Mouse (Mus musculus) cerebellum, adult (tissue): ENCODE results near the gene Clcnkb.

ENCODE experiments used
- ATAC-seq: cut with Nextera tagmentation; 2 replicates; pipeline ENCODE4 v1.9.2; 2017; ENCODE audit warnings: mild to moderate bottlenecking, moderate library complexity, mixed read lengths; ENCODE audit not compliant: insufficient number of reproducible peaks, low FRiP score, low TSS enrichment

Gene Clcnkb

GRCm38 (mm10) chr4:141365126-141365525 is 50.7 kb downstream of the Clcnkb start:
- ATAC-seq, result no peak

- ATAC-seq, result peak; percentile 46; the same call in 1 of the 2 replicates
Measured at GRCm38 (mm10) chr4:141362937-141363548, 52.8 kb downstream of the Clcnkb start.

GRCm38 (mm10) chr4:141360846-141361245 is 55.0 kb downstream of the Clcnkb start:
- ATAC-seq, result no peak

GRCm38 (mm10) chr4:141359222-141359621 is 56.6 kb downstream of the Clcnkb start:
- ATAC-seq, result no peak

GRCm38 (mm10) chr4:141357811-141358210 is 58.0 kb downstream of the Clcnkb start:
- ATAC-seq, result no peak
